Mouse (Mus musculus) gastrocnemius, postnatal 4 days (tissue): ENCODE measurements at regions not wholly inside any gene's neighbourhood (a gene's known extent, or its start where the extent isn't known, plus 50 kb on each side); places are given as distances from the start of the nearest gene placed in this dataset.

ENCODE experiments used
- DNase-seq, 2 experiments: peaks; one replicate each; pipeline ENCODE4 v3.0.0; 2021 to 2022; ENCODE audit warnings: low spot score in 2 of 2, mixed read lengths in 2 of 2

DNA sequence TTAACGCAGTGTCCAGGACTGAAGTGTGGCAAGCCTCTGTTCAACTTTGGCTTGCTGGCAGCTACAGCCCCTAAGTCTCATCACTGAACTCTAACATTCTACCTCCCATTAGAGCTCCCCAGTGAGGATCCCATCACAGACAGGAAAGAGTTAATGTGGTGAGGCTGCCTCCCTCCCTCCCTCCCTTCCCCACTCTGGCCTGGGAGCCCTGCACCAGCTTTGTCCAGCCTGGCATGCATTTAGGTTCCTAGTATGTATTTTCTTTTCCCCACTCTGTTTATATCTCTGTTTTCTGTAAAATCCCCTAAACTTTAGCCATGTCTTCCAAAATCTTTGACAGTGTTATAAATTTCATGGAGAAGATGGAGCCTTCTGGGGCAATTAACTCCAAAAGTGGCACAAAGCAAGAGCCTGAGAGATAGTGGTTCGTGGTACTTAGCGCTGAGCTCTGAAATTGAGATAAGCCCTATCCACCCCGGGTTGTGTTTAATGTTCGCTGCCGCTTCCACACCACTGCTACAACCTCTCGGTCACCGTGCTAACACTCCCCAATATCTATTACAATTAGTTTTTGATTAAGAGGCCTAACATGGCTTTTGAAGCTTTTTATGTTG lies 130.1 kb upstream of the Nr2f2 start:
- no peak for DNase-seq

DNA sequence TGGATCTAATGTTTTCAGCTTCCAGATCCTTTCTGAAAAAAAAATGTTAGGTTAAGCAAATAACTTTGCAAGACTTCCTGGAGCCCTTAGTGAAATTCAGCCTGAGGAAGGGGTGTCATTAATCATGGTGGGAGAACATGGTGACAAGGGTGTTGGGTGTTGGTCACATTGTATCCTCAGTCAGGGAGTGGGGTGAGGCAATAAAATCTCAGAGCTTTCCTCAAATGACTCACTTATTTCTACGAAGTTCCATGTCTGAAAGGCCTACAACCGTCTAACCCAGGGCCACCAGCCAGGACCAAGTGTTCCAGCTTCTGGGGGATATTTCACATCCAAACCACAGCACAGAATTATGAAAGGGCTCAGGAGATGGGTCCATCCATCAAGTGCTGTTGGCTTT lies 117.7 kb upstream of the Nr2f2 start:
- no peak for DNase-seq

DNA sequence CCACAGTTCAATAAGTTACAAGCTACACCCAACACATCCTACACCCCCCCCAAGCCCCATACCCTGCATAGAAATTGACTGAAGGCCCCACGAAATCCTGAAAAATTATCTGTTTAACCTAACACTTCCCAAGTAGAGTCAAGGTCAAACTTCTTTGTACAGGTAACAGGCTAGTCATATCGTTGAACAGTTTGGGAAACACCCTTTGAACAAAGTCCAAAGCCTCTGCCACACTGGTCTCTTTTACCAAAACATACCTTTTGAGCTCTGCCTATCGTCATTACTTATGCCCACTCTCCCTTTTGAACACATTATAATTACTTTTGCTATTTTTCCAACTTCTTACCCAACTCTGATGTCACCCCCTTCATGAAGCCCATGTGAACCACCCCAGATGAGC lies 117.0 kb upstream of the Nr2f2 start:
- DNase-seq, result no peak

DNA sequence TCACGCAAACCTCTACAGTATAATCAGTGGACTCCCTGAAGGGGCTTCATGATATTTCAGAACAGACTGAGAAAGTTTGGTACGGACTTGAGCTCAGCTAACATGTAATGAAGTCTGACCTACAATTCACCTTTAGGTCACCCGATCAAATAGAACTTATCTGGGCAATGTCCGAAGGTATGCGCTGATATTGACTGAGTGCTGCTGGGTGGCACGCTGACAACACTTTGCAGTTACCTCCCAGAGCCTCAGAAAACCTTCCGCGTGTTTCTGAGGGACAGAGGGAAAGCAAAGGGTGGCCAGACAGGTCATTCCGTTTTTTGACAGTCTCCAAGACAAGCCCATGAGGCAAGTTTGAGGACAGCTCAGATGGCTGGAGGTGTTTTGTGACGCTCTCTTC lies 115.3 kb upstream of the Nr2f2 start:
- no peak for DNase-seq

DNA sequence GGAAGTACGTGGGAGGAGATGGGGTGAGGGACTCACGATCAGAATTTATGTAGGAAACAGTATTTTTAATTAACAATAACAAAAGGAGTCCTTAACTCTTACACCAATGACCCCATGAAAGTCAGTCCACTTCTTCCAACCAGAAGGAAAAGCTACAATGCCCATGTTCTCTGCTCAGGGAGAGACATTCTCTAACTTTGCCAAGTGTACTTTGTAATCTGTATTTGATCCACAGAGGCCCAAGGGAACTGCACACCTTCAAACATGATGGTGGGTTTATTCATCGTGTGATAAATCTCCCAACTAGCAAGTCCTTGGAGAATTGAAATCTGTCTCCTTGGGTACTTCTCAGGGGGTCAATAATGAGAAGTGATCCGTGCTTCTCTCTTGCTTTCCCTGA lies 106.3 kb upstream of the Nr2f2 start:
- no peak for DNase-seq

DNA sequence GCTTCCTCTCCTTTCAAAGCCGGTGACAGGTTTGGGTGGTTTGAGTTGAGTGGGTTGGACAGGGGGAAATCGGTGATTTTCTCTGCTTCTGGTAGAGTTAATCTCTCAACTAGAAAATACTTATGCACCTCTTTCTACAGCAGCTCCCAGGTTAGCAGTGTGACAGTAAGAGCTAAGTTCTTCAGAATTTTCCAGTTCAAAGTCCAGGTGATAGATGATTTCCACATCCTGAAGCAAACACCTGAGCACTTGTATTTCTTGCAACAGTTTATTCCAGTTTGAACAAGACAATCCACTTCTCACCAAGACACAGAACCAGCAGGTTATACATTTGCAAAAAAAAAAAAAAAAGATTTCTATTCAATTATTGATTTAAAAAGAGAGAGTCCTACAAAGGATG lies 104.0 kb upstream of the Nr2f2 start:
- DNase-seq, result no peak

DNA sequence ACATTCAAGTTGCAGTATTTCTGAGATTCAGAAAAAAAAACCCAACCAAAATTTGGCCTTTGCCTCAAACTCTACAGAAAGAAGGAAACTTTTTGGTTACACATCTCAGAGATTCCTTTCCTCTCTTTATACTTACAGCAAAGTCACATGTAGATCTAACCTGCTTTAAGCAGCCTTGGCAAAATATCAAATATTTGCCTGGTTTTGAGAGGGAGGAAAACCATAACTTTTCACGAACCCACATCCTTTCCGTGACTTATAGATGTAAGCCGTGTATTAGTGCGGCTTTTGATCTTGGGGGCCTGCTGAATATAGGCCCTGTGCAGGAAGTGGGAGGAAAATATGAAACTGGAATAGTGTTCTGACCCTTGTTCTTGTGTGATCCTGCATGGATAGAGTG lies 95.6 kb upstream of the Nr2f2 start:
- DNase-seq, result no peak

DNA sequence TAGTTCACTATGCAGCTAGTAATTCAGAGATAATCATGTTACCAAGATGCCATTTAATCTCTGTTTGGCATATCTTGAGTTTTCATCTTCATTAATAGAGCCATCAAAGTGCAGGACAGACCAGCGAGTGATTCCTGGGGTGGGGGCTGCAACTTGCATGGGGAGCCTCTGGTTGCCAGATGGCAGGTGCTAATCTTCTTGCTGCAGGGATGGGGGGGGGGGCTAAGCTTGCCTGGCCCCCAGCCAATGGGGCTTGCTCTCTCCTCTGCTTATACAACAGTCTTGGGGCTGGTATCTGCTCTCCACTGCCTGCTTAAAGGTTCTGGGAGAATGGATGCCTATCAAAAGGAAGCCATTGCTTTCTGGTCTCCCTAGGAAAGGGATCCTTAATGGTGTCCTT lies 88.0 kb upstream of the Nr2f2 start:
- DNase-seq, result no peak

DNA sequence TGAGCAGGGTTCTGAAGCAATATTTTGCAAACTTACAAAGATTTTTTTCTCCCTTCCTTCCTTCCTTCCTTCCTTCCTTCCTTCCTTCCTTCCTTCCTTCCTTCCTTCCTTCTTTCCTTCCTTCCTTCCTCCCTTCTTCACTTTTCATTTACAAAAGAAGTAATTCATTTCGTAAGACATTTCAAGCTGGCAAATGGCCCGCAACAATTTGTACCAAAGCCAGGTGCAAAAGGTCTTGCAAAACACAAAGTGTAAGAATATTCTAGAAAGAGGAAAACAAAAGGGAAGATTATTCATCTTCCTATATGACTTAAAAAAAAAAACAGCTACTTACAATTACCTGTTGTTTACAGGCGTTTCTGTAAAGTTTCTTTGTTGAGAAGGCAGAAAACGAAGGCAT lies 86.3 kb upstream of the Nr2f2 start:
- DNase-seq, result no peak

DNA sequence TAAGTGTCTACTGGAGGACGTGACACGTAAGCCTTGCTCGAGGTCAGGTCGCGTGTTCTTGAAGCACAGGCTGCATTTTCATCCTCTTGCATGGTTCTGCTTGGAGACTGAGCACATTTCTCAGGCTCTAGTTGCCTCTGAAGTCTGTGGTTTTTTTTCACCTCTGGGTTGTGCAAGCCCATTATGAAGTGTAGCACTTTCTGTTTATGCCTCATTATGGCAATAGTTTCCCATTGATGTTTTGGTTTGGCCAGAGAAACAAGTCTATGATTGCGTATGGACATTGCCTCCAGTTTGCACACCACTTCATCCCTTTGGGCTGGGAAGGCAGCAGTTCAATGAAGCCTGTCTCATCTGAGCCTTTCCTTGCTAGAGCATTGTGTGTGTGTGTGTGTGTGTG lies 72.4 kb upstream of the Nr2f2 start:
- DNase-seq, result no peak

DNA sequence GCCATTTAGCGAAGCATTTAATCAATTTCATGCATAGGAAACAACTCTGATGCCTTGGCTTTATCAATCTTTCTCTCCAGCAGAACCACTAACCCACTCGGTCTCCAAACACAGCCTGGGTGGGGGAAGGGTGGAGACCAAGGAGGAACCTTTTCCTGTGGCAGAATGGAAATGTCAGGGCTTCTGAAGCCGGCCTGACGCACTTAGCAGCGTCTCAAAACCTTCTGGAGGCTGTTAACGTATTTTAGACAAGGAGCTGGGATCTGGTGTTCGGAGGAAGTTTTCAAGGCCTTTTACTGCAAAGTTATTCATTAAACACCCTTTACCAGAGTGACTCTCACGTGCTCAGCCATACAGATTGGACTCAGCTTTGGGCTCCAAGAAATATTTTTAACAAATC lies 67.3 kb upstream of the Nr2f2 start:
- DNase-seq, result no peak

DNA sequence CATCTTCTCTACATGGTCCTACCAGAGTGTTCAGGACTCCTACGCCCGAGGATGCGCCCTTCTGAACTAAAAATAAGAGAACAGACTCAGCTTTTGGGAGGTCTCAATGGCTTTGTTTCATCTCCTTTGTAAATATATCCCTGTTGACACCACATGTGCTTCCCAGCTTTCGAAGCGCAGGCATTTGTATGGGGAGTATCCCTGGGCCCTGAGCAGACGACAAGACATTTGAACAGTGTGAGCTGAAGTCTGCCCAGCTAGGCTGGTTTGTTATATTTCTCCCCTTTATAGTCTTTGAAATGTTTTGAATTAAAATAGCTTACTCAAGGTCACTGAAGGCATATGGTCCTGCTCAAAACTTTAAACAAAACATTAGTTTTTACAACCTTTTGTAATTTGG lies 66.8 kb upstream of the Nr2f2 start:
- no peak for DNase-seq

DNA sequence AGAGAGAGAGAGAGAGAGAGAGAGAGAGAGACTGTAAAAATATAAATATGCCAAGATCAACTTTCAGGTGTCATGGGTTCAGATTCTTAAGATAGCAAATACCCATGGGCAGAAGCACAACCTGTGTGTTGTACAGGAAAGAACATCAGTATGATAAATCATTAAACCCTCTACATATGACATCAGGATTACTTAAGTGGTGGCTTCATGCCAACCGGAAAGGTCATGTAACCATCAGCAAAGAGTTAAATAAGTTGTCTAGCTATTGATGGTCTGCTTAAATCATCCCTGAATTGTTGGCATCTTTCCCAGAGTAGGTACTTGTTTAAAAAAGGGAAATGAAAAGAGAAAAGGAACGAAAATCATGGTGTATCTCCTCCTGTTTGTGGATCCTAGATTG lies 65.2 kb upstream of the Nr2f2 start:
- no peak for DNase-seq

DNA sequence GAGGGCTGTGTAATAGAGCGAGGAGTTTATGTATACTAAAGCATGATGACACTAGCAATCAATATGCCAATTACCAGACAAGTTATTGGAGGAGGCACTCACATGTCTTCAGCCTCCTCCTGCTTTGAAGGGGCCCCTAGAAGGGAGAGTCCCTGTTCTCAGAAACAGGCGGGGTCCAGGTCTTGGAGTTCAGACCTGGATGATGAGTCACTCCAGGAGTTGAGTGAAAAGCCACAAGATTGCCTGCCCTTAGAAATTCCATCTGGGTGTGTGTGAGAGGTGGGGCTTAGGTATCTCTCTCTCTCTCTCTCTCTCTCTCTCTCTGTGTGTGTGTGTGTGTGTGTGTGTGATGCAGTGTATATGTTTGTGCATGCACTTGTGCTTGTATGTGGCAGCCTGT lies 62.8 kb upstream of the Nr2f2 start:
- no peak for DNase-seq

DNA sequence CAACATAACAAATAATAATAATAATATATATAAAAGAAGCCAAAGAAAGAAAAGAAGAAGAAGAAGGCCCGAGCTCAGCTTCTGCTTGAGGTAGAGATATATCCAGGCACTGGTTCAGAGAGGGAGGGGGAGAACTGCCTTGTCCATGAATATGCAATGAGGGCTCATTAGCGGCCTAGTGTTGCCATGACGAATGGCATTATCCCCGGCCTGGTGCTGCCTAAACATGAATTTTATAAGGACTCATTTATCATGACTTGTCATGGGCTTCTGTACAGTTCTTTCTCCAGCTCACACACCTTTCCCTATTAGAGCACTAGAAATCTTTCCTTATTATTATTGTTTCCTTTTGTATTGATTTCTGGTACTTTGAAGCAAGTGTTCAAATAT lies 57.7 kb upstream of the Nr2f2 start:
- no peak for DNase-seq

DNA sequence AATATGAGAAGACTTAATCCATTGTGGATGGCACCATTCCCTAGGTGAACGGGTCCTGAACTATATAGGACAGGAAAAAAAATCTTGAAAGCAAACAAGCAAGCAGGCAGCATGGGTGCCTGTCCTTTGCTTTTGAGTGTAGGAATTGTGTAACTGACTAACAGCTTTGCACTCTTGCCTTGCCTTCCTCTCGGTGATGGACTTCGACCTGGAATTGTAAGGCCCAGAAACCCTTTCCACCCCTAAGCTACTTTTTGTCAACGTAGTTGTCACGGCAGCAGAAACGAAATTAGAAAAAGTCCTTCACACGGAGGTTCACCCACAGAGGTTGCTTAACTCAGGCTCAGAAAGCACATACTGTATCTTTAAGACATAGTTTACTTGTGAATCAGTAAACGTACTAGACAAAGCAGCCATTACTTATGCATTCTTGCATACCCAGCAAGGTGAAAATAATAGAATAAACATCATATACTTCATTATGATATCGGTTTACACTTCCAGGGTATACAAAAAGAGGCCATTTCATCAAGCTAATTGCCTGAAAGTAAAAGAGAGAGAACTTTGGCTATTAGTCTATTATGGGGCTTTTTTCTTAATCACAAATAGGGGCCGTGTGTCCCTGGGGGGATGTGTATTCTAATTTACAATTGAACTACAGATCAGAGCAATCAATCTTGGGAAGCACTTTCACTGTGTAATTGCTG lies 57.1 kb upstream of the Nr2f2 start:
- DNase-seq, result no peak

DNA sequence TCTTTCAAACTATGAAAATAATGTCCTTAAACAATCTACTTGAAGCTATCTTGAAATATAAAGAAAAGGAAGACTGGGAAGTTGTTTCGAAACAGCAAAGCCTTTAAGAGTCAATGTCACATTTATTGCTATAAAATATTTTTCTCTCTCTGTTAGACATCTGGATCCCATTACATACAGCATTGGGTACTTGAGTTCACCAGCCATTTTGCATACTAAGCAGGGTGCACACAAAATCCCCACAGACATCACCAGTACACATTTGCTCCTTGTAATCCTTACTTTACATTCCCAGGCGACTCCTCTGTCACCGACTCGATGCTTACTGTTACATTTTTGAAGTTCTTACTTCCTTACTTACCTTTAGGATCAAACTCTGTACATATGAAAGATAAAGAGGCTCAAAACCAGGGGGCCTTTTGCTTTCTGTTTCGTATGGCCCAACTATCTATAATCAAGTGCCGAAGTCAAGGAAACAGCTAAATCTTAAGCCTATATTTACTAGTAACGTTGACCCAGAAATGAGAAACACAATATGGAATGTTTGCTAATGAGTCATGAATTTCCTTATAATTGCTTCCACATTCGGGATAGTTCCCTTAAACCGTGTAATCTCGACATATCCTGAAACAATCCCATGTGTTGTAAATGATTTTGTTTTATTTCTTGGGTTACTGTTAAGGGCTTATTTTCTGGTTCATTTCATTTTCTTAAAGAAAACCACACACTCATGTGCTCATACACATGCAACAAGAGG lies 49.8 kb upstream of the Nr2f2 start:
- no peak for DNase-seq
